In genomic region chr4:86498754-86499153, GRCm38 (mm10) we compare ENCODE assay signal across 9 mouse cellular contexts. TPM values are rescaled to one million over a fixed set of nuclear protein-coding genes. Genes with fewer than 3 reads are reported as not detected.
DNase-seq lines count a peak whose midpoint lies in the region; ATAC-seq lines count a peak whose summit lies in the region.
"Had no signal": no experiment of that assay in that cellular context is flagged by ENCODE, and none has a peak within 500 bp of the region (broad histone marks: within the 10 kb centered on the region; RNA-seq: fewer than 3 reads in every experiment).

No protein-coding gene starts in this region.

- 43% methylated on average over 5 of the region's 5 CpGs for WGBS in intestine, embryonic 16.5 days
- 40% methylated on average over 5 of the region's 5 CpGs for WGBS in lung, embryonic 16.5 days

- no peak overlapping the region for H3K4me2 ChIP-seq in intestine, embryonic 16.5 days (ENCODE audit: low read depth, low read length)
- no peak overlapping the region for H3K4me2 ChIP-seq in lung, embryonic 16.5 days (ENCODE audit: low read depth, low read length)
- H3K4me2 ChIP-seq: hindbrain, embryonic 13.5 days; liver, embryonic 12.5 days had no signal

- no peak overlapping the region for H3K9ac ChIP-seq in intestine, embryonic 16.5 days (ENCODE audit: low read depth, low read length)
- H3K9ac ChIP-seq in lung, embryonic 16.5 days (ENCODE audit: low read length) = no peak overlapping the region
- H3K9ac ChIP-seq: hindbrain, embryonic 13.5 days; liver, embryonic 12.5 days had no signal

- H3K4me3 ChIP-seq in intestine, embryonic 16.5 days (ENCODE audit: low read length) = no peak overlapping the region
- H3K4me3 ChIP-seq in lung, embryonic 16.5 days (ENCODE audit: low read length) = no peak overlapping the region
- H3K4me3 ChIP-seq: hindbrain, embryonic 13.5 days; liver, embryonic 12.5 days had no signal

- H3K36me3 ChIP-seq in intestine, embryonic 16.5 days (ENCODE audit: control insufficient read depth, insufficient read depth, low read length) = no peaks in the 10 kb centered on the region
- H3K36me3 ChIP-seq in lung, embryonic 16.5 days (ENCODE audit: control insufficient read depth, insufficient read depth, low read length) = no peaks in the 10 kb centered on the region
- H3K36me3 ChIP-seq: hindbrain, embryonic 13.5 days; liver, embryonic 12.5 days had no signal

- no peak overlapping the region for H3K27ac ChIP-seq in intestine, embryonic 16.5 days (ENCODE audit: low read length)
- no peak overlapping the region for H3K27ac ChIP-seq in lung, embryonic 16.5 days (ENCODE audit: low read length)
- H3K27ac ChIP-seq: hindbrain, embryonic 13.5 days; liver, embryonic 12.5 days had no signal

- peak; percentile 87 for ATAC-seq in intestine, embryonic 16.5 days
- peak; percentile 92 for ATAC-seq in lung, embryonic 16.5 days (ENCODE audit: low read depth)
- ATAC-seq: liver, embryonic 12.5 days had no signal

- no peaks in the 10 kb centered on the region for H3K9me3 ChIP-seq in intestine, embryonic 16.5 days (ENCODE audit: control insufficient read depth, low read length)
- H3K9me3 ChIP-seq in lung, embryonic 16.5 days (ENCODE audit: control insufficient read depth, low read length) = no peaks in the 10 kb centered on the region
- H3K9me3 ChIP-seq: hindbrain, embryonic 13.5 days; liver, embryonic 12.5 days had no signal

- peak; percentile 3 for DNase-seq in spleen, postnatal 36 days (ENCODE audit: low spot score in 2 of 2)
- DNase-seq in spleen, postnatal 14 days (ENCODE audit: low spot score in 2 of 2) = no peak
- DNase-seq in layer of hippocampus, adult 8-10 months (ENCODE audit: low spot score in 2 of 2) = no peak
- DNase-seq in layer of hippocampus, postnatal 10 days (ENCODE audit: low spot score in 2 of 2) = no peak
- DNase-seq in thymus, postnatal 14 days = no peak

- H3K27me3 ChIP-seq in intestine, embryonic 16.5 days (replicated peaks; ENCODE audit: control insufficient read depth, insufficient read depth, low read length) = no peaks in the 10 kb centered on the region
- H3K27me3 ChIP-seq in lung, embryonic 16.5 days (ENCODE audit: control insufficient read depth, insufficient read depth, low read depth, low read length) = no peaks in the 10 kb centered on the region
- H3K27me3 ChIP-seq: hindbrain, embryonic 13.5 days; liver, embryonic 12.5 days had no signal

- no peaks in the 10 kb centered on the region for H3K4me1 ChIP-seq in intestine, embryonic 16.5 days (ENCODE audit: control insufficient read depth, insufficient read depth, low read length)
- no peaks in the 10 kb centered on the region for H3K4me1 ChIP-seq in lung, embryonic 16.5 days (replicated peaks; ENCODE audit: control insufficient read depth, insufficient read depth, low read length)
- H3K4me1 ChIP-seq: hindbrain, embryonic 13.5 days; liver, embryonic 12.5 days had no signal

RNA-seq across cellular contexts. Expression of gene Saxo1, which starts 59.4 kb away (rescaled TPM):
- polyA plus RNA-seq in intestine, embryonic 16.5 days (2015; fragmentation: Nextera tagmentation; extraction: Ambion mirVana) = 0.07 TPM in 1 of 2 replicates, not detected in the other
- not detected in 2 replicates for polyA plus RNA-seq in lung, embryonic 16.5 days (2015; fragmentation: Nextera tagmentation; extraction: Ambion mirVana)
- not detected for total RNA-seq in layer of hippocampus, adult 8-10 months (2022)
- total RNA-seq in layer of hippocampus, postnatal 10 days (2021) = not detected
- polyA plus RNA-seq: hindbrain, embryonic 13.5 days; liver, embryonic 12.5 days had no signal

Comparison
In these comparisons a context has a peak if more than half of its experiments do, and no peak if none do; other contexts are left out.
1. DNase-seq: peak in spleen, postnatal 36 days (2 of 2); none in spleen, postnatal 14 days (0 of 2), layer of hippocampus, adult 8-10 months (0 of 2), layer of hippocampus, postnatal 10 days (0 of 2) and thymus, postnatal 14 days (single experiment).